Mouse (Mus musculus) ES-Bruce4 (cell line): ENCODE measurements at regions not wholly inside any gene's neighbourhood (a gene's known extent, or its start where the extent isn't known, plus 50 kb on each side); places are given as distances from the start of the nearest gene placed in this dataset.

Experiments used
- CTCF ChIP-seq: IDR thresholded peaks from one replicate; pipeline ENCODE4 v1.8.1; 2011; ENCODE audit warnings: low read depth, low read length
- EP300 ChIP-seq: IDR thresholded peaks from 2 replicates; pipeline ENCODE4 v1.6.1; 2011; ENCODE audit warnings: low read depth, low read length; ENCODE audit not compliant: insufficient read depth

DNA sequence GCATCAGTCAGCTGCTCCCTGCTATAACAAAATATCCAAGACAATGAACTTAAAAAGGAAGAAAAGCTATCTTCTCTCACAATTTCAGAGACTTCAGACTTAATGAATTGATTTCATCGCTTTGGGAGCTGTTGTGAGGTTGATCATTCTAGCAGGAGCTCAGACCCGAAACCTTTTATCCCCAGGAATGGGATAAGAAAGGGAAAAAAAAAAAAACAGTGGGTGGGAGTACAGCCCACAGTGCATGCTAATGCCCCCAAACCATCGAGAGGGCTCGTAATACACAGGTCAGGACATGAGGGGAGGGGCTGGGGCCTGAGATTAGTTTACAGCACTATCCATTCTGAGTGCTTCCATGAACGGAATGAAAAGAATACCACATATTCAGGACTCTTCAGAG is 175.9 kb upstream of the Kit start:
- TF ChIP-seq EP300, result no peak
- TF ChIP-seq CTCF, result no peak
